Mouse (Mus musculus) cortical plate, adult 2 months (tissue): Measurements from ENCODE around the gene Ascc1.

Experiments used
- CTCF ChIP-seq: fragments of 200-500 bp; IDR thresholded peaks from 2 replicates; pipeline ENCODE4 v1.5.1; 2011; ENCODE audit warnings: mild to moderate bottlenecking, control low read depth, low read length; ENCODE audit not compliant: insufficient read depth; ENCODE audit errors: extremely low read depth
- POLR2A ChIP-seq: fragments of 200-500 bp; IDR thresholded peaks from 2 replicates; pipeline ENCODE4 v1.6.1; 2011; ENCODE audit warnings: mild to moderate bottlenecking, low read length, control low read depth; ENCODE audit not compliant: insufficient read depth; ENCODE audit errors: extremely low read depth

GRCm38 (mm10) chr10:59966743-59967142 is 35.9 kb upstream of the Ascc1 start:
- 0 out of 2 replicates have a peak, but pooled peaks have one; percentile 12 for TF ChIP-seq CTCF
- no peak for TF ChIP-seq POLR2A
